Comparison of ENCODE assay signal across 8 mouse cellular contexts in the genomic region with DNA sequence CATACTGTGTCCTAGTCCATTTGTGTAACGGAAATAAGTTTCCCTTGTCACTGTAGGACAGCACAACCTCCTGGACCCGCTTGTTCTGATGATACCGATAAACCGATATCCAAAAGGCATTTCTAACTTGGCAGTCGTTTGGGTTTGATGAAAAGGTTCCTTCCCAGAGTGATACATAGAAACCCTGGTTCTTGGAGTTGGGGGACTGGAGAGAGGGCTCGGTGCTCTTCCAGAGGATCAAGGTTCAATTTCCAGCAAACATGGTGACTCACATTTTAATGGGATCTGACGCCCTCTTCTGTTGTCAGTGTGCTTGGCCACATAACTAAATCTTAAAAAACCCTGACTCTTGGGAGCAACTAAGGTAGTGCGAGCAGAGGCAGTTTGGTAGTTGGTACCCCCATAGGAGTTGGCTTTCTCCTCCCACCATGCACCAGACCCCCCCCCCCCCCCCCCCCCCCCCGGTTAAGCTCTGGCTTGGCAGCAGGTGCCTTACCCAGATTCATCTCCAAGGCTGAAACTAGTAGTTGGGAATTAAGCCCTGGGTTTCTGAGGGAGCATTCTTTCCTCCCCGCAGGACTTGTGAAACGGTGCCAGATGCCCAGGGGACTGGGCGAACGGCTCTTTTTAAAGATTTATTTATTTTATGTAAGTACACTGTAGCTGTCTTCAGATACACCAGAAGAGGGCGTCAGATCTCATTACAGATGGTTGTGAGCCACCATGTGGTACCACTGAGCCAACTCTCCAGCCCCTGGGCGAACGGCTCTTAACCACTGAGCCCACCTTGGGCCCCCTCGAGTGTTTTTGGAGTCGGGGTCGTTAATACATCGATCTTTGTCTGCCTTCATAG. TPM values are rescaled to one million over a fixed set of nuclear protein-coding genes. Genes with fewer than 3 reads are reported as not detected.
DNase-seq lines count a peak whose midpoint lies in the region; ATAC-seq and TF ChIP-seq lines count a peak whose summit lies in the region.

No protein-coding gene starts in this region.

- H3K27ac ChIP-seq in hindbrain, postnatal 0 days, result peak overlapping the region; percentile 70

- peaks cover 36% of the 10 kb centered on the region for H3K36me3 ChIP-seq in hindbrain, postnatal 0 days (ENCODE audit: insufficient read depth, low read length)

- whole genome bisulfite sequencing in hindbrain, postnatal 0 days, result 6% methylated on average over 20 of the region's 20 CpGs

- 0 out of 2 replicates have a peak, but pooled peaks have one; percentile 28 for ATAC-seq in hindbrain, postnatal 0 days
- ATAC-seq in megakaryocyte-erythroid progenitor cell, adult 5-6 weeks (replicated peaks; ENCODE audit: low FRiP score, low TSS enrichment, poor library complexity, severe bottlenecking), result 0 out of 2 replicates have a peak, but pooled peaks have one; percentile 4

- peak; percentile 51 for TF ChIP-seq CTCF in hindbrain, postnatal 0 days (IDR thresholded peaks at IDR 0.05; ENCODE audit: low read depth)

- no peaks in the 10 kb centered on the region for H3K27me3 ChIP-seq in hindbrain, postnatal 0 days (ENCODE audit: insufficient read depth, low read length)

- DNase-seq in adrenal gland, postnatal 14 days, result peak; percentile 55
- DNase-seq in adrenal gland, adult 18-20 months (ENCODE audit: low spot score in 2 of 2), result no peak
- peak; percentile 37 for DNase-seq in thymus, postnatal 0 days (ENCODE audit: low spot score)
- DNase-seq in thymus, postnatal 25 days, result no peak
- DNase-seq in hindbrain, postnatal 0 days (ENCODE audit: low spot score), result peak; percentile 37
- DNase-seq in right cerebral cortex, postnatal 36 days (ENCODE audit: low spot score in 2 of 2), result no peak
- DNase-seq in spleen, postnatal 10 days (ENCODE audit: low spot score in 2 of 2), result no peak

- peak overlapping the region; percentile 68 for H3K9ac ChIP-seq in hindbrain, postnatal 0 days (replicated peaks; ENCODE audit: low read length)

- H3K9me3 ChIP-seq in hindbrain, postnatal 0 days (ENCODE audit: low read length), result no peaks in the 10 kb centered on the region

- no peaks in the 10 kb centered on the region; the same call in 1 of the 2 replicates for H3K4me1 ChIP-seq in hindbrain, postnatal 0 days (ENCODE audit: insufficient read depth, low read length)

- peak overlapping the region; percentile 67 for H3K4me3 ChIP-seq in hindbrain, postnatal 0 days (ENCODE audit: low read length)

- peak overlapping the region; percentile 98 for H3K4me2 ChIP-seq in hindbrain, postnatal 0 days (ENCODE audit: low read depth, low read length)

RNA-seq across cellular contexts. Expression of gene 2310039H08Rik, which starts 1.1 kb away (rescaled TPM):
- total RNA-seq in adrenal gland, postnatal 14 days (2021), result 62.9 and 66.5 TPM in 2 replicates
- 10 to 100 TPM; 39.6 to 63.0 TPM for total RNA-seq in adrenal gland, adult 18-20 months (2021)
- 112 and 116 TPM in 2 replicates for polyA plus RNA-seq in thymus, postnatal 0 days (2015; fragmentation: Nextera tagmentation; extraction: Ambion mirVana)
- total RNA-seq in hindbrain, postnatal 0 days (2014; rRNA removed), result 44.9 and 46.4 TPM in 2 replicates
- polyA plus RNA-seq in hindbrain, postnatal 0 days (2015; fragmentation: Nextera tagmentation; extraction: Ambion mirVana), result 64.7 TPM in 2 replicates
- 31.1 and 31.3 TPM in 2 replicates for total RNA-seq in megakaryocyte-erythroid progenitor cell, adult 5-6 weeks (2014; fragmentation: Nextera tagmentation)
- 11.9 TPM in 2 replicates for total RNA-seq in megakaryocyte-erythroid progenitor cell, adult 5-6 weeks (2017)

RNA-seq across cellular contexts. Expression of gene Rpl7l1, which starts 9.0 kb away (rescaled TPM):
- 92.0 and 97.4 TPM in 2 replicates for total RNA-seq in adrenal gland, postnatal 14 days (2021)
- 100 to 1,000 TPM in 1 of 2 experiments, 10 to 100 TPM in 1; 93.5 to 103 TPM for total RNA-seq in adrenal gland, adult 18-20 months (2021)
- 136 and 137 TPM in 2 replicates for polyA plus RNA-seq in thymus, postnatal 0 days (2015; fragmentation: Nextera tagmentation; extraction: Ambion mirVana)
- total RNA-seq in hindbrain, postnatal 0 days (2014; rRNA removed), result 39.4 and 39.8 TPM in 2 replicates
- polyA plus RNA-seq in hindbrain, postnatal 0 days (2015; fragmentation: Nextera tagmentation; extraction: Ambion mirVana), result 72.1 and 80.0 TPM in 2 replicates
- total RNA-seq in megakaryocyte-erythroid progenitor cell, adult 5-6 weeks (2014; fragmentation: Nextera tagmentation), result 90.3 and 93.8 TPM in 2 replicates
- total RNA-seq in megakaryocyte-erythroid progenitor cell, adult 5-6 weeks (2017), result 201 and 239 TPM in 2 replicates

RNA-seq across cellular contexts. Expression of gene Ptcra, which starts 10.0 kb away (rescaled TPM):
- total RNA-seq in adrenal gland, postnatal 14 days (2021), result 0.33 TPM in 1 of 2 replicates, not detected in the other
- total RNA-seq in adrenal gland, adult 18-20 months (2021), result not detected
- 118 and 120 TPM in 2 replicates for polyA plus RNA-seq in thymus, postnatal 0 days (2015; fragmentation: Nextera tagmentation; extraction: Ambion mirVana)
- total RNA-seq in hindbrain, postnatal 0 days (2014; rRNA removed), result not detected in 2 replicates
- polyA plus RNA-seq in hindbrain, postnatal 0 days (2015; fragmentation: Nextera tagmentation; extraction: Ambion mirVana), result 0.11 and 0.42 TPM in 2 replicates
- not detected in 2 replicates for total RNA-seq in megakaryocyte-erythroid progenitor cell, adult 5-6 weeks (2014; fragmentation: Nextera tagmentation)
- not detected in 2 replicates for total RNA-seq in megakaryocyte-erythroid progenitor cell, adult 5-6 weeks (2017)

RNA-seq across cellular contexts. Expression of gene Cnpy3, which starts 21.5 kb away (rescaled TPM):
- 41.0 and 43.1 TPM in 2 replicates for total RNA-seq in adrenal gland, postnatal 14 days (2021)
- 10 to 100 TPM; 44.8 to 55.9 TPM for total RNA-seq in adrenal gland, adult 18-20 months (2021)
- polyA plus RNA-seq in thymus, postnatal 0 days (2015; fragmentation: Nextera tagmentation; extraction: Ambion mirVana), result 55.1 and 58.0 TPM in 2 replicates
- 79.1 and 88.9 TPM in 2 replicates for total RNA-seq in hindbrain, postnatal 0 days (2014; rRNA removed)
- 70.9 and 72.4 TPM in 2 replicates for polyA plus RNA-seq in hindbrain, postnatal 0 days (2015; fragmentation: Nextera tagmentation; extraction: Ambion mirVana)
- total RNA-seq in megakaryocyte-erythroid progenitor cell, adult 5-6 weeks (2014; fragmentation: Nextera tagmentation), result 23.4 and 39.6 TPM in 2 replicates
- 28.6 and 45.3 TPM in 2 replicates for total RNA-seq in megakaryocyte-erythroid progenitor cell, adult 5-6 weeks (2017)

RNA-seq across cellular contexts. Expression of gene Gnmt, which starts 44.5 kb away (rescaled TPM):
- 6.9 and 124 TPM in 2 replicates for total RNA-seq in adrenal gland, postnatal 14 days (2021)
- total RNA-seq in adrenal gland, adult 18-20 months (2021), result 1 to 10 TPM; 1.2 to 2.0 TPM
- 2.9 and 3.0 TPM in 2 replicates for polyA plus RNA-seq in thymus, postnatal 0 days (2015; fragmentation: Nextera tagmentation; extraction: Ambion mirVana)
- total RNA-seq in hindbrain, postnatal 0 days (2014; rRNA removed), result 0.25 and 1.2 TPM in 2 replicates
- 5.6 and 6.4 TPM in 2 replicates for polyA plus RNA-seq in hindbrain, postnatal 0 days (2015; fragmentation: Nextera tagmentation; extraction: Ambion mirVana)
- total RNA-seq in megakaryocyte-erythroid progenitor cell, adult 5-6 weeks (2014; fragmentation: Nextera tagmentation), result 6.5 TPM in 1 of 2 replicates, not detected in the other
- not detected in 2 replicates for total RNA-seq in megakaryocyte-erythroid progenitor cell, adult 5-6 weeks (2017)

Comparison
In these comparisons a context has a peak if more than half of its experiments do, and no peak if none do; other contexts are left out.
1. DNase-seq: peak in adrenal gland, postnatal 14 days (single experiment), thymus, postnatal 0 days (single experiment) and hindbrain, postnatal 0 days (single experiment); none in adrenal gland, adult 18-20 months (0 of 2), thymus, postnatal 25 days (single experiment), right cerebral cortex, postnatal 36 days (0 of 2) and spleen, postnatal 10 days (0 of 2).